Mouse (Mus musculus): ENCODE data around the gene Sh3kbp1.

Gene Sh3kbp1

GRCm38 (mm10) chrX:159839786-159840185, 212.7 kb downstream of the Sh3kbp1 start:
- DNase-seq (ENCODE audit: low spot score), result no peak

- DNase-seq (ENCODE audit: low spot score), result no peak
Observed at GRCm38 (mm10) chrX:159840225-159840624, 213.2 kb downstream of the Sh3kbp1 start.

- no peak for DNase-seq (ENCODE audit: low spot score)
Observed at GRCm38 (mm10) chrX:159850722-159851121, 223.7 kb downstream of the Sh3kbp1 start.

- DNase-seq (ENCODE audit: low spot score), result no peak
Observed at GRCm38 (mm10) chrX:159856866-159857265, 229.8 kb downstream of the Sh3kbp1 start.

- no peak for DNase-seq (ENCODE audit: low spot score)
Observed at GRCm38 (mm10) chrX:159858126-159858525, 231.1 kb downstream of the Sh3kbp1 start.

GRCm38 (mm10) chrX:159860841-159861530, 233.9 kb downstream of the Sh3kbp1 start:
- DNase-seq (ENCODE audit: low spot score), result no peak

- DNase-seq (ENCODE audit: low spot score), result no peak
Observed at GRCm38 (mm10) chrX:159867660-159868059, 240.6 kb downstream of the Sh3kbp1 start.

- DNase-seq (ENCODE audit: low spot score), result no peak
Observed at GRCm38 (mm10) chrX:159872521-159872920, 245.4 kb downstream of the Sh3kbp1 start.

GRCm38 (mm10) chrX:159877770-159878169, 250.7 kb downstream of the Sh3kbp1 start:
- no peak for DNase-seq (ENCODE audit: low spot score)

GRCm38 (mm10) chrX:159879455-159879854, 252.4 kb downstream of the Sh3kbp1 start:
- no peak for DNase-seq (ENCODE audit: low spot score)

GRCm38 (mm10) chrX:159881576-159881975, 254.5 kb downstream of the Sh3kbp1 start:
- no peak for DNase-seq (ENCODE audit: low spot score)

GRCm38 (mm10) chrX:159896536-159896935, 269.5 kb downstream of the Sh3kbp1 start:
- no peak for DNase-seq (ENCODE audit: low spot score)

- DNase-seq (ENCODE audit: low spot score), result no peak
Observed at GRCm38 (mm10) chrX:159898110-159898509, 271.0 kb downstream of the Sh3kbp1 start.

GRCm38 (mm10) chrX:159899121-159899520, 272.0 kb downstream of the Sh3kbp1 start:
- DNase-seq (ENCODE audit: low spot score), result no peak

GRCm38 (mm10) chrX:159903421-159903820, 276.3 kb downstream of the Sh3kbp1 start:
- DNase-seq (ENCODE audit: low spot score), result no peak

- DNase-seq (ENCODE audit: low spot score), result no peak
Observed at GRCm38 (mm10) chrX:159907703-159908102, 280.6 kb downstream of the Sh3kbp1 start.

GRCm38 (mm10) chrX:159909446-159910277, 282.6 kb downstream of the Sh3kbp1 start:
- no peak for DNase-seq (ENCODE audit: low spot score)

GRCm38 (mm10) chrX:159910600-159910999, 283.5 kb downstream of the Sh3kbp1 start:
- DNase-seq (ENCODE audit: low spot score), result no peak

- DNase-seq (ENCODE audit: low spot score), result no peak
Observed at GRCm38 (mm10) chrX:159911613-159912012, 284.5 kb downstream of the Sh3kbp1 start.

- no peak for DNase-seq (ENCODE audit: low spot score)
Observed at GRCm38 (mm10) chrX:159912061-159912460, 285.0 kb downstream of the Sh3kbp1 start.

GRCm38 (mm10) chrX:159913489-159913888, 286.4 kb downstream of the Sh3kbp1 start:
- no peak for DNase-seq (ENCODE audit: low spot score)

- DNase-seq (ENCODE audit: low spot score), result no peak
Observed at GRCm38 (mm10) chrX:159915125-159915524, 288.1 kb downstream of the Sh3kbp1 start.

GRCm38 (mm10) chrX:159924759-159925158, 297.7 kb downstream of the Sh3kbp1 start:
- DNase-seq (ENCODE audit: low spot score), result no peak

Measured in urinary bladder, postnatal 10 days (tissue).